In the genomic region with DNA sequence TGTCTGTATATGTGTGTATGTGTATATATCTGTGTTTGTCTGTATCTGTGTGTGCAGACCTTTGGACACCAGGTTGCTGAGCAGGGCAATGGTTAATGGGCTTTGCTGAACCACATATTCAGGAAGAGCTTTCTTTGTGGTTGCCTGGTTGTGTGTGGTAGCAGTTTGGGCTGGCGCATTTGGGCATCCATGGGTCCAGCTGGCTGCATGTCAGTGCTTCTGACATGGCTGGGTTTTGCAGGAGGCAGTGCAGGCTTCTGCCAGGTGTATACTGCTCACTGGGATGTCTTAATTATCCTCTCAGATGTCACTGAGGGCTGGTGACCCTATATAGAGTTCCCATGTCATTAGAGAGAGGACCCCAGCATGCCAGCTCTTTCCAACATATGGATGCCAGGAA, we compare ENCODE assay signal across 41 mouse cellular contexts. TPM values are rescaled to one million over a fixed set of nuclear protein-coding genes. Genes with fewer than 3 reads are reported as not detected.
"Had no signal": no experiment of that assay in that cellular context is flagged by ENCODE, and none has a peak within 500 bp of the region (broad histone marks: within the 10 kb centered on the region; RNA-seq: fewer than 3 reads in every experiment).

No protein-coding gene starts in this region.

- H3K27me3 ChIP-seq: heart, embryonic 13.5 days; heart, embryonic 15.5 days; hindbrain, embryonic 12.5 days; hindbrain, embryonic 13.5 days; hindbrain, embryonic 15.5 days; intestine, embryonic 15.5 days; kidney, embryonic 15.5 days had no signal

- H3K4me2 ChIP-seq: heart, embryonic 13.5 days; heart, embryonic 15.5 days; hindbrain, embryonic 12.5 days; hindbrain, embryonic 13.5 days; hindbrain, embryonic 14.5 days; hindbrain, embryonic 15.5 days; intestine, embryonic 15.5 days; kidney, embryonic 15.5 days had no signal

- H3K4me3 ChIP-seq: heart, embryonic 13.5 days; heart, embryonic 15.5 days; hindbrain, embryonic 10.5 days; hindbrain, embryonic 12.5 days; hindbrain, embryonic 13.5 days; hindbrain, embryonic 15.5 days; intestine, embryonic 15.5 days; kidney, embryonic 15.5 days; layer of hippocampus, adult 2 months; left cerebral cortex, adult 2 months had no signal

- ATAC-seq: hindbrain, embryonic 16.5 days; hindbrain, postnatal 0 days; inflammation-experienced regulatory T-cells, adult 6 months; intestine, embryonic 15.5 days; intestine, embryonic 16.5 days; intestine, postnatal 0 days had no signal

- H3K36me3 ChIP-seq: heart, embryonic 13.5 days; heart, embryonic 15.5 days; hindbrain, embryonic 10.5 days; hindbrain, embryonic 12.5 days; hindbrain, embryonic 13.5 days; hindbrain, embryonic 15.5 days; intestine, embryonic 15.5 days; kidney, embryonic 15.5 days had no signal

- H3K9ac ChIP-seq: heart, embryonic 13.5 days; heart, embryonic 15.5 days; hindbrain, embryonic 12.5 days; hindbrain, embryonic 13.5 days; hindbrain, embryonic 14.5 days; hindbrain, embryonic 15.5 days; intestine, embryonic 15.5 days; kidney, embryonic 15.5 days had no signal

- H3K27ac ChIP-seq: heart, embryonic 13.5 days; heart, embryonic 15.5 days; hindbrain, embryonic 10.5 days; hindbrain, embryonic 12.5 days; hindbrain, embryonic 13.5 days; hindbrain, embryonic 14.5 days; hindbrain, embryonic 15.5 days; hindbrain, postnatal 0 days; intestine, embryonic 15.5 days; kidney, embryonic 15.5 days; kidney, postnatal 0 days; layer of hippocampus, adult 2 months; left cerebral cortex, adult 2 months had no signal

- DNase-seq: heart, postnatal 10 days; heart, postnatal 14 days; heart, postnatal 36 days; heart, postnatal 4 days; kidney, adult 11 months; kidney, adult 18-20 months; kidney, adult 2 months; kidney, adult 8-10 months; kidney, adult 9 months; kidney, postnatal 10 days; kidney, postnatal 14 days; kidney, postnatal 25 days; kidney, postnatal 36 days; kidney, postnatal 4 days; layer of hippocampus, adult 9-11 months; layer of hippocampus, postnatal 36 days had no signal

- H3K9me3 ChIP-seq: heart, embryonic 13.5 days; heart, embryonic 15.5 days; hindbrain, embryonic 10.5 days; hindbrain, embryonic 12.5 days; hindbrain, embryonic 13.5 days; hindbrain, embryonic 15.5 days; intestine, embryonic 15.5 days; kidney, embryonic 15.5 days had no signal

RNA-seq across cellular contexts. Expression of a gene that starts 28.5 kb away (rescaled TPM):
- polyA plus RNA-seq: heart, embryonic 13.5 days; heart, embryonic 14.5 days; heart, embryonic 15.5 days; heart, embryonic 16.5 days; heart, postnatal 0 days; hindbrain, embryonic 10.5 days; hindbrain, embryonic 11.5 days; hindbrain, embryonic 12.5 days; hindbrain, embryonic 14.5 days; hindbrain, embryonic 15.5 days; hindbrain, postnatal 0 days; intestine, embryonic 14.5 days; intestine, embryonic 15.5 days; intestine, embryonic 16.5 days; intestine, postnatal 0 days; kidney, adult 2 months; kidney, embryonic 14.5 days; kidney, embryonic 15.5 days; kidney, embryonic 16.5 days; kidney, postnatal 0 days; large intestine, adult 2 months had no signal
